Mouse (Mus musculus): Measurements from ENCODE around the gene Utrn.

GRCm38 (mm10) chr10:12608634-12609033 lies 260.5 kb downstream of the Utrn start:
- no peak for TF ChIP-seq TAL1 (conservative IDR thresholded peaks at IDR 0.05; ENCODE audit: low read depth, low read length)
- TF ChIP-seq CTCF (IDR thresholded peaks at IDR 0.05; ENCODE audit: low read depth, low read length), result no peak
- TF ChIP-seq GATA1 (IDR thresholded peaks at IDR 0.05; ENCODE audit: borderline replicate concordance, low read length), result no peak
- TF ChIP-seq GATA2 (IDR thresholded peaks at IDR 0.05; ENCODE audit: borderline replicate concordance, low read depth, low read length), result no peak
- TF ChIP-seq POLR2AphosphoS5 (IDR thresholded peaks at IDR 0.05; ENCODE audit: insufficient replicate concordance, low read depth, low read length), result no peak
